Mouse (Mus musculus): Measurements from ENCODE around the gene Rab34.

The Rab34 gene

GRCm38 (mm10) chr11:78165761-78166109 lies 22.5 kb upstream of the Rab34 start:
- DNase-seq = peak; percentile 80 to 89

DNA sequence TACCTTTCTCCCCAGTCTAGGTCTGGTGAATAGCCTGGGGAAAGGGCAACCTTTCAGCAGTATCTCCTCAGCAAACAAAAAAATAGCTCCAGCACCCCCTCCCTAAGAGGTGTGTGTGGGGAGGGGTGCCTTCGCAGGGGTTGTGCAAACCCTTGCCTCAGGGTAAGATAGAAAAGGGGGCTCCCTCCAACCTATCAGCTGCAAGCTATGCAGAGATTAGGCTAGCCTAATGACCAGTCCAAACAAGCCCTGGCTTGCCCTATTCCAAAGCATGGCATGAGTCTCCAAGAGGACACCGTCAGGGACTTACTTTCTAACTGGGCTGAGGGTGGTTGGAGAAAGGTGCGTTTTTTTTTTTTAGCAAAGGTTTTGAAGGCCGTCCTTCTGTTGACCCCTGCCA lies 22.1 kb upstream of the Rab34 start:
- DNase-seq = no peak

- DNase-seq = no peak
Observed at GRCm38 (mm10) chr11:78166640-78167039, 21.6 kb upstream of the Rab34 start.

GRCm38 (mm10) chr11:78167257-78167959 lies 20.8 kb upstream of the Rab34 start:
- no peak for DNase-seq

- DNase-seq = peak; percentile 27 to 28
Observed at GRCm38 (mm10) chr11:78168541-78169468, 19.4 kb upstream of the Rab34 start.

- no peak for DNase-seq
Observed at GRCm38 (mm10) chr11:78170306-78170705, 17.9 kb upstream of the Rab34 start.

GRCm38 (mm10) chr11:78171328-78171727 lies 16.9 kb upstream of the Rab34 start:
- no peak for DNase-seq

DNA sequence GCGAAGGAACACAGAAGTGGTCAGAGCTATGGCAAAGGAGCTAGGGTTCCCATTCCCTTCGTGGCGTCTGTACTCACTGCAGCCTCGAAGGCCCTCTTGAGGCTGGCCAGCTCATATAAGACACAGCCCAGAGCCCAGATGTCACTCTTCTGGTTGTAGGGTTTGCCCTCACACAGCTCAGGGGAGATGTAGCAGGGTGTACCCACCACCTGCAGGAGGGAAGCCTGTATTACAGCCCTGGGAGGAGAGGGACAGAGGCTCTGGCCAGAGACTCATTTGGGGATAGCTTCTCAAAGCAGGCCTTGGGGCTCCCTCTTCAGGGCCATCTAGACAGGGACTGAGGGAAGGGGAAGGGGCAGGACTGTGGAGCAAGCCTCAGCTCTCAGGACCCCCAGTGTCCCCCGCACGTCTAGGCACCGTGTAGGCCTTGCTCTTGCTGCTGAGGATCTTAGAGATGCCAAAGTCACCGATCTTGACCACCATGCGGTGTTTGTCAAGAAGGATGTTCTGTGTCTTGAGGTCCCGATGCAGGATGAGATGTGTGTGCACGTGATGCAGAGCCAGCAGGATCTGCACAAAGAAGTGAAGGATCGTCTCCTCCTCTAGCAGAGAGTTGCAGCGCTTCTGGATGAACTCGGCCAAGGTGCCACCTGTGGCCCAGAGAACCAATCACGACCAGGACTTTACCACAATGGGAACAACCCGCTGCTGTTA lies 16.0 kb upstream of the Rab34 start:
- peak; percentile 36 to 43 for DNase-seq

- DNase-seq = peak; percentile 46 to 62
Observed at GRCm38 (mm10) chr11:78172748-78173383, 15.4 kb upstream of the Rab34 start.

DNA sequence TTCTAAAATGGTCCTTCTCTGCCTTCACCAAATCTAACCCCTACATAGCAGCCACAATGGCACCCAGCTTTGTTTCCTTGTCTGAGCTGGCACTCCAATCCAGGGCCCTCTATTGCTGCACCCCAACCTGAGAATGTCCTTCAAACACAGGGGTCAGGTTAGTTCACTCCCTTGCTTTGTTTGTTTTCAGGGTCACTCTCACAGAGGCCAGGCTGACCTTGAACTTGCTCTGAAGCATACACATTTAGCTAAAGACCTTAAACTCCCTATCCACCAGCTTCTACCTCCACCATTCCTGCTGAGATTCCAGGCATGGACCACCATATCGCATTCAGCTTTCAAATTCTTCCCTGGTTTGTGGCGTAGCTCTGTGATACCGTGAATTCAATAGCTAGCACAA lies 13.7 kb upstream of the Rab34 start:
- no peak for DNase-seq

DNA sequence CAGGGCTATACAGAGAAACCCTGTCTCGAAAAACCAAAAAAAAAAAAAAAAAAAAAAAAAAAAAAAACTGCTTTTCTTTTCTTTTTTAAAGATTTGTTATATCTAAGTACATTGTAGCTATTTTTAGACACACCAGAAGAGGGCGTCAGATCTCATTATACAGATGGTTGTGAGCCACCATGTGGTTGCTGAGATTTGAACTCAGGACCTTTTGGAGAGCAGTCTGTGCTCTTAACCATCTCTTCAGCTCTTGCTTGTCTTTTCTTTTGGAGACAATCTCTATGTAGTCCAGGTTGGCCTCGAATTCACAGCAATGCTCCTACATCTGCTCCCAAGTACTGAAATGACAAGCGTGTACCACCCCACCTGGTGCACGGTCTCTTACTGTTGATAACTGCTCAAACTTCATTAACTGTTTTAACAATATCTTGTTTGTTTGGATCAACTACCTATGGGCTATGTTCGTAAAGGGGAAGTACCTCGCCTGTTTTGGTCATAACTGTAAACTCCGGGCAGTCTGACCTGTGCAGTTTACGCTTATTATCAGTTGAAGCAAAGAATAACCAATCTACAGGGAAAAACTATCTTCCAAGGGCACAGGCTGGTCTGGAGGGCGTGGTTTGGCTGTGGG lies 12.3 kb upstream of the Rab34 start:
- DNase-seq = no peak

DNA sequence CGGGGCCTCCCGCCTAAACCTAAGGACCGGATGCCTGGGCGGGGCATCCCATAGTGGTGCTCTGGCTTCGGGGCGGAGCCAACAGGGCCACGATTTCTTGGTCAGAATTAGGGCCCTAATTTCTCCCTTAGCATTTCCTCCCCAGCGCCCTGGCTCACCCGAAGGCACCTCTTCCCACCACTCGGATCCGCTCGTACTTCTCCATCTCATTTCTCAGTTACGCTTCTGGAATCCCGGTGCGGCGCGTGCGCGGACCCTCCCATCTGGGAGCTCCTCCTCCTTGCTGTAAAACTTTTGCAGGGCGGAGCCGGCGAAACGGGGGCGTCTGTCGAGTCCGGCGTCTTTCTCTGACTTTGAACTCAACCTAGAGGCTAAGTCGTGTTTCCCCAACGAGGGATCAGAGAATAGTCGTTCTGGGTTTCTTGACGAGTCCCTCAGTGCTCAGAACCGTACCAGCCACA lies 11.8 kb upstream of the Rab34 start, which contains the start of the genes Nek8 and Tlcd1:
Gene Nek8 (minus strand): TSS at position 274 of the 461 bp plus-strand sequence.
Gene Tlcd1 (plus strand): TSS at position 310 of the 461 bp plus-strand sequence.
- peak; percentile 94 for DNase-seq

DNA sequence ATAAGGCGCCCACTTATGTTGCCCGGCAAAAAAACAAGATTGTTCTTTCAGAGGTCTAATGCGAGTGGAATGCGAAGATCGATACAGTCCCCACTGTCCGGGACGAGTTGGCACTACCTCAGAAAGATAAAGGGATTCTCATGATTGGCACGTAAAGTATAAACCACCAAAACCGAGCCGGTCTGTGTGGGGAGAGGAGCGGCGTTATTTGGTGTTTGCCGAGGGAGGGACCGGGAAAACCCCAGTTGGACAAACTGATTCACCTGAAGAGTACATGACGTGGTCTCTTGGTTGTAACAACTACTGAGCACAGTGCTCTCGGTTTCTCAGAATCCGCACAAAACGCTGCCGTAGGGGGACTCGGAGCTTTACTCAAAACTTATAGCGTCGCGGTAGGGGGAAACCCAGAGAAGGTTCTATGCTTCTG lies 11.3 kb upstream of the Rab34 start:
- DNase-seq = peak; percentile 29 to 35

GRCm38 (mm10) chr11:78177437-78177836 lies 10.8 kb upstream of the Rab34 start:
- peak; percentile 64 to 65 for DNase-seq

- peak; percentile 97 to 98 for DNase-seq
Observed at GRCm38 (mm10) chr11:78177903-78178858, 10.0 kb upstream of the Rab34 start.

- peak; percentile 68 to 69 for DNase-seq
Observed at GRCm38 (mm10) chr11:78178859-78179437, 9.3 kb upstream of the Rab34 start.

DNA sequence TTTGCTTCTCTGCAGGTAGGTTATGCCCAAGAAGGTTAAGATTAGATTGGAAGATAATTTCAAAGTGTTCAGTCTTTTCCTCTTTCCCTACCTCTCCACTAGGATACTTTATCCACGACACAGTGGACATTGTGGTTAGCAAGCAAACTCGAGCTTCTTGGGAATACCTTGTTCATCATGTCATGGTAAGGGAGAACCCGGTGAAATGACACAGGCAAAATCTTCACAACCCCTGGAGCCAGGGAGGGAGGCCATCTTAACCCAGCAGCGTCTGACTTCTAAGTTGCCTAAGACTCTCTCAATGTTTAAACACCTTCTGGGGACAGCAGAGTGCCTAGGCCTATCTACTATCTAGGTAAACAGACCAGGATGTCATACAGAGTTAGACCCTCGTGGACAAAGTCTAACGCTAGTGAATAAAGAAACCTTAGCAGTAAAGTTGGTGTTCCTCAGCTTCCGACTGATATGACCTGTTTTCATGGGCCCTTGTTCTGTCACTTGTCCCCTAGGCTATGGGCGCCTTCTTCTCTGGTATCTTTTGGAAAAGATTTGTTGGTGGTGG lies 8.7 kb upstream of the Rab34 start:
- DNase-seq = no peak

- DNase-seq = no peak
Observed at GRCm38 (mm10) chr11:78180081-78180761, 8.0 kb upstream of the Rab34 start.

DNA sequence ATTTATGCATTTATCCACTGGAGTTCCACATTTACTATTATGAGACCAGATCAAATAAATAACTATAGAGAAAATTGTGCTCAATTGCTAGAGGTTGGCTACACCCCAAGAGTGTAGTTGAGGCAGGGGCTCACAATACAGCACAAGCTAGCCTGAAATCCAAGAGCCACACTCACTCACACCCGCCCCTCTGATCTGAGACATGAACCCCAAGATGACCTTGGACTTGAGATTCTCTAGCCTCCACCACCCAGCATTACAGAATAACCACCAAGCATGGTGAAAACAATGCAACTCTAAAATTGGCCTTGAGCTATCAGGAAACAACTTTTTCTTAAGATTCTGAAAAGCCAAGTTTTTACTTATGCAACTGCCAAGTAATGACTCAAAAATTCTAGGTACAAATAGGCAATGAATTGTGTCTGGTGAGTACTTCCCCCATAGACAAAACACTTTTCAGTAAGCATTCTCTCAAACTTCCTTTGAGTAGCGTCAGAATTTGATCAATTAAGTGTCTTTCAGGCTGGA lies 6.3 kb upstream of the Rab34 start:
- no peak for DNase-seq

All from lung, postnatal 4 days (tissue).